Mouse (Mus musculus) brain, adult 2 months (tissue): ENCODE measurements at regions not wholly inside any gene's neighbourhood (a gene's known extent, or its start where the extent isn't known, plus 50 kb on each side); places are given as distances from the start of the nearest gene placed in this dataset.
"Not testable (repeated sequence)": the region's sequence is repeated elsewhere in the genome, so short reads cannot be mapped to it uniquely, and the experiment has no call there.

ENCODE experiments used
- DNase-seq: peaks from one replicate; pipeline ENCODE4 v3.0.0; 2011; ENCODE audit warnings: low read depth, low spot score

DNA sequence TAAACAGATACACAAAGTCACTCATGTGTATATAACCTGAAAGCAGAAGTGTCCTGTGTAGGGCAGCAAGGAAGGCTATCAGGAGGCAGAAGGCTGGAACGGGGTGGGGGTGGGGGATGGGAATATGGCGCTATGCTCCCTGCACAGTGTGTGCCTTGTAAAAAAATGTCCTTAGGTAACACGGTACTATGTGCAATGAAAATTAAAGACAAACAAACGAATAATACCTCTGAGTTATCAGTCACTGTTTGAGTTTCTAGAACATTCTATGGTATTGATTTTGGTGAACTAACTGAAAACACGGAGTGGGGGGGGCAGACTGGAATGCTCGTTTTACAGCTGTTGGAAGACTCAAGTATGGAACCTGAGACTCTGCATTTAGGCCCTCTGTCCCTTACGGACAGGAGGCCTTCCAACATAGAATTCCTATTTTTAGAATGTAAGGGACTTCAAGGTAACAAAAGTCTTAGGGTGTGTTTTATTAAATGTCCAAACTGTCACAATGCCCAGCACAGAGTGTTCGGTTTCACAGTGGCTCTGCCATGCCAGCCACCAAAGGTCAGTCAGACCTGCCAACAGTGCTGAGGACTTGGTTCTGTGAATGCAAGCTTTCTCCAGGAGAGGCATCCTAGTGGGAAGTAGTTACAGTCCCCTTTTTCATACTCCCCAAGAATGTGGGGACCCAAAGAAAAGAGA is 240.6 kb downstream of the Ano6 start:
- DNase-seq, result no peak

GRCm38 (mm10) chr15:96035273-96035672 is 244.6 kb downstream of the Ano6 start:
- DNase-seq, result no peak

- DNase-seq, result peak; percentile 33
Observed at GRCm38 (mm10) chr15:96045561-96045960, 241.8 kb upstream of the Arid2 start.

DNA sequence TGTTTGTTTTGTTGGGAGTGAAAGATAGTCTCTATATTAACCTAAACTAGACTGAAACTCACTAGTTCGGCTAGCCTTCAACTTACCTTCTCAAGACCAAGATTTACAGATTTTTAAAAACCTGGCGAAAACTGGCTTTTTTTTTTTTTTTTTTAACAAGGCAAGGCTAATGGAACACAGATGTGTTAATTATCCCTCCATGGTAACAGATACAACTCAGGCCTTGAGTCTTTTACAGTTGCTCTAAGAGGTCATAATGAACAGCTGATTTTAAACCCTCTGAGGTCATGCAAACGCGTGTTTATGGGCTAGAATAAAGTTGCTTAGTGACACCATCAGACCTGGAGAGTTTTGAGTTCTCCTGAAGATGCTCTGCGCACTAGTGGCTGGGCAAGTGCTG is 240.7 kb upstream of the Arid2 start:
- DNase-seq, result no peak

DNA sequence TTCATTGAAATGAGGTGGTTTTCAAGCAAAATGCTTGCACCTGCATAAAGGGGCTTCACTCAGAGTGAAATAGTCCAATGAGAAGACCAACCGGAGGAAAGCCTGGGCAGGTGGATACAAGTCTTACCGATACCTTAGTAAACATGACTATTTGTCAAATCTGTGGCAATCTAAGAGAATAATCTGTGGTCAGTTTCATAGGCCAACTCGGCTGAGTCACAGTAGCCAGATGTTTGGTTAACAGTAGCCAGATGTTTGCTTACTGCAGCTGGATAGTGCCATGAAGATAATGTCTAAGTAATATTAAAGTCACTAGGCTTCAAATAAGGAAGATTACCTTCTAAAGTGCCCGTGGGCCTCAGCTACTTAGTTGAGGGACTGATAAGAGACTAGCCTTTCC is 236.9 kb upstream of the Arid2 start:
- DNase-seq, result no peak

DNA sequence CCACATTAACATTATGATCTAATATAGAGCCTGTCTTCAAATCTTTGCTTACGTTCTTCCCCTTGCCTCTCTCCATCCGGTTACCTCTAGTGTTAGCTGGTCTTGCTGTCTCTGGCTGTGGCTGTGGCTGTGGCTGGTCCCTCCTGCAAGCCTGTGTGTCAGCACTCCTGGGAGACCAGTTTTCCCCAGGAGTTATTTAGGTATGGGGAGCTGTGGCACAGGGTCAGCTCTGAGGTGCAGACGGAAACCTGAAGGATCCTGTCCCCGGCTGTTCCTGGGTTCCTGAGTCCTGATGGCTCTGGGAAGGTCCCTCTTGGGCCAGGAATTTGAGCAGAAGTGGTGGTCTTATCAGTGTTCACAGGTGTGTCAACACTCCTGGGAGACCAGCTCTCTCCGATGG is 234.7 kb upstream of the Arid2 start:
- DNase-seq, result no peak

DNA sequence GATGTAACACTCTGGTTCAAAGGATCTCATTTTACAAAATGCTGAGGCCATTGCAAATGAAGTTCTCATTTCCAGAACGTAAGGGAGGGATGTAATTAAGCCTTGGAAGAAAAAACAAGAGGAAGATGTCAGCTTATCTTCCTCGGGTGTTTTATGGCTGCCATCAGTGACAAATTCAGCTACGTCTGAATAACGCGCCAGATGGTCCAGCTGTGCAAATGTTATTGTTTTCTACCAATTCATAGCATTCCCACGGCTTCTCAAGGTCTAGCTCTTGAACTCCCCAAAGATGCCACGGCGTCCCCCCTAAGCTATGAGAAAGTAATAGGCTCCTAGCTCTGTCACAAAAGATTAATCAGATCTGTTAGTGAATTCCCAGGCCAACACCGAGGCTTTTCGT is 232.0 kb upstream of the Arid2 start:
- no peak for DNase-seq

DNA sequence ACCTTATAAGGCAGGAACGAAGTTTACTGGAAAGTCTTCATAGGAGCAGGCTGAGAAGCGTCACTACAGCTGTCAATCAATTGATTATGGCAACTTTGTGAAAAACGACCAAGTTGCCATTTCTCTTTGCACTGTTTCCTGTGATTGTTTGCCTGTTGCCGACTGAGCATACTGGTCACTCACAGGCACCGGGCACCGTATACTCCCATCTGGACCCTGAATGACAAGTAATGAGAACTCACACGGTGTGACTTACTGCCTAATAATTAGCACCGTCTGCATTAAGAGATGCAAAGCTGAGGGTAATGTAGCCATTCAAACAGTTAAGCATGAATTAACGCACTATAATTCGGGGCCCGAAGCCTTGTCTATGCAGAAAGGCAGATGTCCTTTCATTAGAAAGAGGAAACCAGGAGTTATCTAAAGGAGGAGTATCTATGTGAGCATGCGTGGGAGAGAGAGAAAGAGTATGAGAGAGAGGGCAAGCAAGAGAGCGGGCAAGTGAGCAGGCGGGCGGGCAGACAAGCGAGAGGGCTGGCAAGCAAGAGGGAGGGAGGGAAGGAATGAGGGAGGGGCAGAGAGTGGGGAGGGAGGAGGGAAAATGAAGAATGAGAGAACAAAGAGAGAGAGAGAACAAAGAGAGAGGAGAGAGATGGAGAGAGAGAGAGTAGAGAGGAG is 231.4 kb upstream of the Arid2 start:
- no peak for DNase-seq

- no peak for DNase-seq
Observed at GRCm38 (mm10) chr15:96059623-96060022, 227.7 kb upstream of the Arid2 start.

DNA sequence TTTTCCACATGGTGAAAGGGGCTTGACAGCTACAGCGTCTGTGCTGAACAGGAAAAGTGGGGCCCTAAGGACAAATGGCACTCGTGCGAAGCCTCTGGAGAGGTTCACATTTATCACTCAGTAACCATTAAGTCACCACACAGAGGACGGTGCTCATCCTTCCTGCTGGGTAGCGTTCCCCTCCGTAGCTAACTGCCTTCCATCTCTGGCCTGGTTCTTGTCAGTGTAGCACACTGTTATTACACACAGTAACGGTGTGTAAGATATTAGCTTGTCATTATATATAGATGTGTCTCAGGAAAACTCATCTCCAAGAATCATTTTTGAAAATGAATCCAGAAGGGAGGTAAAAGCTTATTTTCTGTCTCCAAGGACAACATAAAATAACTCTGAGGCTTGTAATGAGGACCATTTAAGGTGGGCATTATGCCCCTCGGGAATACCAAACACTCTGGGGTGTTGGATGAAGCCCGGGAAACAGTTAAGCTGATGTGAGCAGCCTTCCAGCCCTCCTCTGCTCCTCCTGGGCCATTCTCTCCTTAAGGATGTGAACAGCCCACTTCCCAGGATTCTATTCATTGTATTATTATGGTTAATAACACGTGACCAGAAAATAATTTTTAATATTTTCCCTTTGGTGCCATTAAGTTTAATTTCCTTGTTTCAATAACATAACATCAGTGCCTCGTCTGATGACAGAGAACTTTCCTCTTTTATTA is 222.7 kb upstream of the Arid2 start:
- DNase-seq, result no peak

GRCm38 (mm10) chr15:96075615-96076014 is 211.7 kb upstream of the Arid2 start:
- DNase-seq, result no peak

- DNase-seq, result peak; percentile 10
Observed at GRCm38 (mm10) chr15:96077756-96078155, 209.6 kb upstream of the Arid2 start.

DNA sequence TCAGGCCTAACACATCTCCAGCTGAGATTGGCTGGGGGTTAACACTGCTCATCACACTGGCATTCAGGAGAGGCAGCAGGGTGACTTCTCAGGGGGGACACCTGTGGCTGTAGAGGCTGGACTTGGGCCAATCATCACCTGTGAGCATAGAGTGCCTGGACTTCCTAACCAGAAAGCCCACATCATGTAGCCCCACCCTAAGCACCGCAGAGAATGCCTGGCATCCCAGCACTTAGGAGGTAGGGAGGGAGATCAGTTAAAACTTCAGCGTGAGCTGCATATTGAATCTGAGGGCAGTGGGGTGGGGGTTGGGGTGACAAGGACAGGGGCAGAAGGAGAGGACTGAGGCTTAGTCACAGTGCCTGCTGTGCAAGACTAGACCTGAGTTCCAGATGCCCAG is 208.7 kb upstream of the Arid2 start:
- DNase-seq, result no peak

DNA sequence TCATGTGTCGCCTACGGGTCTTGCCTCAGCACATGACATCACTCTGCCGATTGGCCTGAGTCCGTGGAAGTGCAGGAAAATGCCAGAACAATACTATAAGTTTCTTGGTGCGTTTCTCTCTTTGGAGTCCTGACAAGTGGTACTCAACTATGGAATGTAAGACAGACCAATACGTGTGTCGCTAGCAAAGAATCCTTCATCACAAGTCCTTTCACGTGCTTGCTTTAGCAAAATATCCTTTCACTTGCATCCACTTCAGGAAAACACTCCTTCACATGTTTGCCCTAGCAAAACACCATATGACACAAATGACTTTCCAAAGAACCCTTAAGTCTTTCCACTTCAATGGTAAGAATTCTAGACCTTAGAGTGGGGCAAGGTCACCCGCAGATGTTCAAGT is 197.6 kb upstream of the Arid2 start:
- DNase-seq, result no peak

DNA sequence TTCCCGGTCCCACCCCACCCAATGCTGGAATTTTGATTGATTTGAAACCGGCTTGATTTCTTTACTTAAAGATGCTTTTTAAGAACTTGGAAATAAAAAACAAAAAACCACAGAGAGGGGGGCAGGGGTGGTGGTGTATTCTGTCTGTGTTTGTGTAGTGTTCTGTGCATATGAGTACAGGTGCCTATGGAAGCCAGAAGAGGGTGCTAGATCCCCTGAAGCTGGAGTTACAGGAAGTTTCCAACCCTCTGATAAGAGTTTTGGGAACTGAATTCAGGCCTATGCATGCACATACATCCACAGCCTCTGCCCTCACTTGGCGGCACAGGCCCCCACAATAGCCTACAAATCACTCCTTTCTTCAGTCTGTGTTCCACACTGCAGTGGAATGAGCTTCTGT is 190.9 kb upstream of the Arid2 start:
- no peak for DNase-seq

DNA sequence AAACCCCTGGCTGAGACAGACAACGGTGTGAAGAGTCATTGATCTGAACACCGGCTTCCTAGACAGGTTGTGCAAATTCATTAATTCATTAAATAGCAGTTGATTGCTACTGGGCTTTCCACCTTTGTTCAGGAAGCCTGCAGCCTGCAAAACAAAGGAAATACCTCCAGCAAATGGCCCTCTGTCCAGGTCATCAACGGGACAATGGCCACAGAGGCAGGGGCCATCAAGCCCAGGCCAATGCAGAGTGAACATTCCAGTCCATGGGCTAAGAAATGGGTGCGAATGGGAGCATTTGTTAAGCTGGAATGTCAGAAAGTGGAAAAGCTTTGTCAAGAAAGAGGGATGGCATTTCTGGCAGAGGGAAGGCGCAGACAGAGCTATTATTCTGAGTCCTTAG is 188.5 kb upstream of the Arid2 start:
- DNase-seq, result no peak

DNA sequence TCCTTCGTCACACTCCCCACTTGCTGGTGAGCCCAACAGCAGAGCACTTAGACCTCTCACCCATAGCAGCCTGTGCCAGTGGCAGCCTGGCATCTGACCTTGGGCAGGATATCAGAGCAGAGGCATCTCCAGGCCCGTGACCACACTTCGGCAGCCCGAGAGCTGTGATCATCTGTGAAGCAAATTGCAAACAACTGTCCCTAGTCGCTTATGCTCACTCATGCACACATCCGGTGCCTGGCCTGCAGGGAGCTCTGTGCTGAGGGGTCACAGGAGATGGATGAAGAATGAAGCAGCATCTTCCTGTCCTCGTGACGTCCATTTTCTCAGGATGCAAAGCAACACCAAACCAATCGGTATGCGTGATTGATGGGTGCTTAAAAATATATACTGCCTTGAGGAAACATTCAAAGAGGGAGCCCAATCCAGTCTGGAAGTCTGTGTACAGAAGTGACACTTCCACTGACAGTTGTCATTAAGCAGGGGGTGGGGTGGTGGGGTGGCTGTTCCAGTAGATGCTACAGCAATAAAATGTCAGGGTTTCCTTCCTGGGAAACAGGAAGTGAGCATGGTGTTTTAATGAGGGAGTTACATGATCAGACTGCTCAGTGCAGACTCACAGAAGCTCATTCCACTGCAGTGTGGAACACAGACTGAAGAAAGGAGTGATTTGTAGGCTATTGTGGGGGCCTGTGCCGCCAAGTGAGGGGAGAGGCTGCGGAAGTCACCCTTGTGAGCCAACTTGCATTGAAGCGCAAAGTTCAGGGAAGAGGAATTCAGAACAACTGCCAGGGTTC is 187.3 kb upstream of the Arid2 start:
- not testable (repeated sequence) for DNase-seq

DNA sequence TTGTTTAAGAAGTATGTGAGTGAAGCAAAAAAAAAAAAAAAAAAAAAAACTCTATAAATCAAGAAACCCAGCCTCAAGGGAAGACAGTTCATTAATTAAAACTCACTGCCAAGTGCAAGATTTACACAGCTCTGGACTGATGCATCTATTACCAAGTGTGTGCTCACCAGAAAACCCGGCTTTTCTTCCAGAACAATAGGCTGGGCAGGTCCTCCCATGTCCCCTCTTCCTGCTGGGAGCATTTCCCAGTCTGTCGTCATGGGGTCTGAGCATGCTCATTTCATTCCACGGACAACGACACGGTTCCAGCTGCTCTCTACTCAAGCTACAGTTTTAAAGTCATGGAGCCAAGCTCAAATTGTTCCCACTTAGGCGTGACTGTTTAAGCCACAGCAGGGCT is 183.6 kb upstream of the Arid2 start:
- no peak for DNase-seq

- no peak for DNase-seq
Observed at GRCm38 (mm10) chr15:96107503-96107902, 179.8 kb upstream of the Arid2 start.

DNA sequence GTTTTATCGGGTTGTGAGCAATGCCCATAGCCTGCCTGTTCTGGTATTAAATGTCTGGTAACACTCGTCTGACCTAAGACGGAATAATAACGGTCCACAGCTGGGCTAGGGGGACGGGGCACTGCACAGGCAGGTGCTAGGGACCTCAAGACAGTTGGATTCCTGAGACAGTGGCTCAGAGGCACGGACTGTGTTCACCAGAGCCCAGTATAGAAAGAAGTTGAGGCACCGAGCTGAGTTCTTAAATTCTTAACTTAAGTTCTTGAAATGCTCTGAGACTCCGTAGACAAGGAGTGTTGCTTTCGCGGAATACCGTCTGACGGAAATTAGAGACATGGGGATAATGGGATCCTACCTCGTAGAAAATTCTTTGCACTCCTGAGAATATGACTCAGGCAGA is 174.2 kb upstream of the Arid2 start:
- no peak for DNase-seq

GRCm38 (mm10) chr15:96114616-96115015 is 172.7 kb upstream of the Arid2 start:
- DNase-seq, result no peak

GRCm38 (mm10) chr15:96115196-96115595 is 172.1 kb upstream of the Arid2 start:
- peak; percentile 55 for DNase-seq
